Mouse (Mus musculus): ENCODE measurements at regions not wholly inside any gene's neighbourhood (a gene's known extent, or its start where the extent isn't known, plus 50 kb on each side); places are given as distances from the start of the nearest gene placed in this dataset.

GRCm38 (mm10) chr17:45242076-45242475 lies 191.5 kb downstream of the Cdc5l start:
- TF ChIP-seq CTCF (IDR thresholded peaks at IDR 0.05; ENCODE audit: control insufficient read depth, insufficient read depth, insufficient read length) (no peak), MYOD1 (IDR thresholded peaks at IDR 0.05; ENCODE audit: control insufficient read depth, insufficient read length, low read depth) (no peak), MYOG (IDR thresholded peaks at IDR 0.05; ENCODE audit: control insufficient read depth, extremely low read depth, insufficient read length) (no peak), USF1 (IDR thresholded peaks at IDR 0.05; ENCODE audit: low read depth) (no peak), CEBPB (IDR thresholded peaks at IDR 0.05; ENCODE audit: low read depth) (no peak), MAX (IDR thresholded peaks at IDR 0.05) (no peak)
